In the genomic region with DNA sequence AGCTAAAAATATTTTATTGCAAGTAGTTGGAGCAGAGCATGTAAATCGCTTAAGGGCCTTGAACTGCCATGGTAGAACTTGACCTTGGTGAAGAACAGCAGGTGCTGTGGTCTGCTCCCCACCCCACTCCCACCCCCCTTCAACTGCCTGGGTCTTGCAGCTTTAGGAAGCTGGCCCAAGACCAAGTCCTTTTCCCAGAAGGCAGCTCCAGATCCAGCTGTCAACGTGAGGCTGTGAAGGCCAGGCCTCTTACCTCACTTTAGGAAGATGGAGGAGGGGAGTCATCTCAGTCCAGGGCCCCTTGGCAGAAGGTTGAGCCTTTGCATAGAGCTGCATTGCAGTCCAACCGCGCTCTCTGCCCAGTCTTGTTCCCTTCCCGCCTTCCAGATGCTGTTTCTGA, we compare ENCODE assay signal across 10 mouse cellular contexts.
A peak's percentile ranks its signal among the peaks of the same experiment; 100 is the strongest.
DNase-seq lines count a peak whose midpoint lies in the region; ATAC-seq and TF ChIP-seq lines count a peak whose summit lies in the region.
"Had no signal": no experiment of that assay in that cellular context is flagged by ENCODE, and none has a peak within 500 bp of the region (broad histone marks: within the 10 kb centered on the region; RNA-seq: fewer than 3 reads in every experiment).

No protein-coding gene starts in this region.

- H3K9me3 ChIP-seq in heart, embryonic 16.5 days (replicated peaks; ENCODE audit: control insufficient read depth, low read length), result peaks cover 7% of the 10 kb centered on the region
- H3K9me3 ChIP-seq in stomach, embryonic 14.5 days (ENCODE audit: control insufficient read depth, low read depth, low read length), result no peaks in the 10 kb centered on the region; the same call in 1 of the 2 replicates

- no peak for TF ChIP-seq POLR2A in cerebellum, adult 2 months (IDR thresholded peaks at IDR 0.05; ENCODE audit: borderline replicate concordance, insufficient read depth, low read length)

- ATAC-seq in heart, embryonic 16.5 days (replicated peaks; ENCODE audit: extremely low read depth, insufficient read depth, low FRiP score), result peak; percentile 77
- peak; percentile 58; the same call in 1 of the 2 replicates for ATAC-seq in stomach, embryonic 14.5 days (ENCODE audit: insufficient number of reproducible peaks, insufficient read depth, low FRiP score, low read depth)

- no peak overlapping the region for H3K4me2 ChIP-seq in heart, embryonic 16.5 days (ENCODE audit: low read depth, low read length)
- no peak overlapping the region for H3K4me2 ChIP-seq in stomach, embryonic 14.5 days (replicated peaks; ENCODE audit: low read depth, low read length)
- H3K4me2 ChIP-seq: midbrain, embryonic 12.5 days had no signal

- peak; percentile 35 to 45 for DNase-seq in cerebellum, postnatal 10 days
- DNase-seq in cerebellum, adult 2 months, result no peak
- DNase-seq in lung, postnatal 10 days, result peak; percentile 16
- no peak for DNase-seq in lung, postnatal 36 days
- no peak for DNase-seq in embryo, embryonic 9.5 days (ENCODE audit: extremely low spot score)
- DNase-seq in cerebellum, adult 8-10 months, result no peak
- DNase-seq: cerebellum, adult 11-12 months had no signal

- H3K9ac ChIP-seq in heart, embryonic 16.5 days (ENCODE audit: low read length), result no peak overlapping the region
- H3K9ac ChIP-seq in stomach, embryonic 14.5 days (replicated peaks; ENCODE audit: low read depth, low read length), result no peak overlapping the region
- H3K9ac ChIP-seq: midbrain, embryonic 12.5 days had no signal

- H3K4me3 ChIP-seq in cerebellum, adult 2 months (replicated peaks; ENCODE audit: insufficient read depth, low read depth, low read length), result no peak overlapping the region
- no peak overlapping the region for H3K4me3 ChIP-seq in heart, embryonic 16.5 days (ENCODE audit: low read length)
- no peak overlapping the region for H3K4me3 ChIP-seq in stomach, embryonic 14.5 days (ENCODE audit: low read depth, low read length)
- H3K4me3 ChIP-seq: midbrain, embryonic 12.5 days had no signal

- no peaks in the 10 kb centered on the region for H3K36me3 ChIP-seq in heart, embryonic 16.5 days (ENCODE audit: control insufficient read depth, insufficient read depth)
- no peaks in the 10 kb centered on the region for H3K36me3 ChIP-seq in stomach, embryonic 14.5 days (ENCODE audit: control insufficient read depth, insufficient read depth, low read length)
- H3K36me3 ChIP-seq: midbrain, embryonic 12.5 days had no signal

- H3K27me3 ChIP-seq in cerebellum, adult 2 months (ENCODE audit: control insufficient read depth, insufficient read depth, low read length), result no peaks in the 10 kb centered on the region
- H3K27me3 ChIP-seq in heart, embryonic 16.5 days (ENCODE audit: control insufficient read depth, insufficient read depth, low read length), result no peaks in the 10 kb centered on the region
- H3K27me3 ChIP-seq in stomach, embryonic 14.5 days (ENCODE audit: control insufficient read depth, insufficient read depth, low read length), result no peaks in the 10 kb centered on the region
- H3K27me3 ChIP-seq: midbrain, embryonic 12.5 days had no signal

- H3K4me1 ChIP-seq in cerebellum, adult 2 months (ENCODE audit: control insufficient read depth, insufficient read depth, low read length), result no peaks in the 10 kb centered on the region
- H3K4me1 ChIP-seq in heart, embryonic 16.5 days (ENCODE audit: control insufficient read depth, insufficient read depth, low read length), result peaks cover 17% of the 10 kb centered on the region
- peaks cover 10% of the 10 kb centered on the region for H3K4me1 ChIP-seq in stomach, embryonic 14.5 days (ENCODE audit: control insufficient read depth, insufficient read depth, low read length)

- no peak for TF ChIP-seq CTCF in cerebellum, adult 2 months (IDR thresholded peaks at IDR 0.05; ENCODE audit: borderline replicate concordance, insufficient read depth, low read depth, low read length)

- no peak overlapping the region for H3K27ac ChIP-seq in cerebellum, adult 2 months (ENCODE audit: insufficient read depth, low read length)
- peak overlapping the region; percentile 80 for H3K27ac ChIP-seq in heart, embryonic 16.5 days (ENCODE audit: low read length)
- H3K27ac ChIP-seq in stomach, embryonic 14.5 days (ENCODE audit: low read length), result peak overlapping the region; percentile 41; the same call in 1 of the 2 replicates
- H3K27ac ChIP-seq: midbrain, embryonic 12.5 days had no signal

- 56% methylated on average over 5 of the region's 5 CpGs for WGBS in cerebellum, adult 2 months
- WGBS in heart, embryonic 16.5 days, result 42% methylated on average over 5 of the region's 5 CpGs
- 47% methylated on average over 5 of the region's 5 CpGs for WGBS in stomach, embryonic 14.5 days

Comparison
In these comparisons a context has a peak if more than half of its experiments do, and no peak if none do; other contexts are left out.
1. DNase-seq: peak in cerebellum, postnatal 10 days (2 of 2) and lung, postnatal 10 days (single experiment); none in cerebellum, adult 2 months (0 of 2), lung, postnatal 36 days (single experiment), embryo, embryonic 9.5 days (single experiment) and cerebellum, adult 8-10 months (single experiment).